Mouse (Mus musculus) small intestine, adult 2 months (tissue): ENCODE measurements around the gene Hist2h3b.

Experiments used
- CTCF ChIP-seq: fragments of 200-500 bp; IDR thresholded peaks from 2 replicates; pipeline ENCODE4 v1.5.1; 2012; ENCODE audit warnings: low read depth, mild to moderate bottlenecking, control low read depth, inconsistent platforms, low read length, moderate library complexity, mixed read lengths; ENCODE audit not compliant: insufficient replicate concordance, insufficient read length; ENCODE audit errors: extremely low read depth
- POLR2A ChIP-seq: fragments of 200-500 bp; IDR thresholded peaks from 2 replicates; pipeline ENCODE4 v1.6.1; 2012; ENCODE audit warnings: low read depth, mild to moderate bottlenecking, control low read depth, inconsistent platforms, low read length, moderate library complexity

DNA sequence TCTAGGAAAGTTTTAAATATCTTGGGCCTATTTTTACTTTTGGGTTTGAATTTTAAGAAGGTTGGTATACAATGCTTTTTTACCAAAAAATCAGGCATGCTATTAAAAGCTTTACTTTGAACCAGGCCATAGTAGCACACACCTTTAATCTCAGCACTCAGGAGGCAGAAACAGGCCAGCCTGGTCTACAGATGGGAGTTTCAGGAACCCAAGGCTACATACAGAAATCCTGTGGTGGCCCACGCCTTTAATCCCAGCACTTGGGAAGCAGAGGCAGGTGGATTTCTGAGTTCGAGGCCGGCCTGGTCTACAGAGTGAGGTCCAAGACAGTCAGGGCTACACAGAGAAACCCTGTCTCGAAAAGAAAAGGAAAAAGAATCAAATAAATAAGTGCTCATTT lies 913 bp upstream of the Hist2h3b start:
- TF ChIP-seq POLR2A, result no peak
- TF ChIP-seq CTCF, result no peak
